Mouse (Mus musculus) MEL (cell line): ENCODE data around the gene Gm20481.

Experiments
- BHLHE40 ChIP-seq: IDR thresholded peaks from 2 replicates; pipeline ENCODE4 v1.6.1; 2012; ENCODE audit warnings: low read depth, mild to moderate bottlenecking, inconsistent platforms, low read length, improper control_type of control experiment, borderline replicate concordance
- POLR2AphosphoS5 ChIP-seq: IDR thresholded peaks from 2 replicates; pipeline ENCODE4 v1.6.1; 2012; ENCODE audit warnings: low read depth, borderline replicate concordance, mild to moderate bottlenecking, inconsistent platforms, low read length, moderate library complexity, mixed read lengths

DNA sequence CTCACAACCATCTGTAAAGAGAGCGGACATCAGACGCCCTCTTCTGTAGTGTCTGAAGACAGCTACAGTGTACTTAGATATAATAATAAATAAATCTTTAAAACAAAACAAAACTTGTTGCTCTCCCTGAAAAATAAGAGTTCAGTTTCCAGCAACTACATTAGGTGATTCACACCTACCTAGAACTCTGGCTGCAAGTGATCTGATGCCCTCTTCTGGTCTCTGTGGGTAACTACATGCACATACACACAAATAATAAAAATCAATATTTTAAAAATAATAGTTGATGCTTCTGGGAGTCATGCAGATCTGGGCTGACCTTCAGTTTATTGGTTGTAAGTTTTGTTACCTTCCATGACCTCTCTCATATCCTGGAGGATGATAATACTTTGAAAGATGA, 14.5 kb downstream of the Gm20481 start:
- no peak for TF ChIP-seq POLR2AphosphoS5
- TF ChIP-seq BHLHE40 = no peak
